Mouse (Mus musculus): ENCODE results near the gene Epgn.

- no peak for TF ChIP-seq CTCF (IDR thresholded peaks at IDR 0.05; ENCODE audit: borderline replicate concordance, extremely low read depth, insufficient read depth, insufficient read length)
- no peak for TF ChIP-seq POLR2A (IDR thresholded peaks at IDR 0.05; ENCODE audit: borderline replicate concordance, extremely low read depth, insufficient read depth, insufficient read length, poor library complexity, severe bottlenecking)
Observed at GRCm38 (mm10) chr5:91038963-91039362, 11.7 kb downstream of the Epgn start.

All from brain, embryonic 14.5 days (tissue).